Mouse (Mus musculus) thymus, adult 2 months (tissue): ENCODE measurements around the gene Fgfr3.

ENCODE experiments used
- CTCF ChIP-seq: fragments of 200-500 bp; IDR thresholded peaks from 2 replicates; pipeline ENCODE4 v1.5.1; 2012; ENCODE audit warnings: mild to moderate bottlenecking, control low read depth, low read length, moderate library complexity, borderline replicate concordance; ENCODE audit not compliant: control insufficient read depth, poor library complexity, insufficient read depth; ENCODE audit errors: extremely low read depth
- POLR2A ChIP-seq: fragments of 200-500 bp; IDR thresholded peaks from 2 replicates; pipeline ENCODE4 v1.6.1; 2012; ENCODE audit warnings: mild to moderate bottlenecking, low read length, control low read depth, moderate library complexity; ENCODE audit not compliant: control insufficient read depth, poor library complexity, insufficient read depth; ENCODE audit errors: extremely low read depth

GRCm38 (mm10) chr5:33674439-33674838, 47.0 kb upstream of the Fgfr3 start:
- TF ChIP-seq CTCF (no peak), POLR2A (no peak)
